Mouse (Mus musculus) left cerebral cortex, adult 6 months (tissue): ENCODE data around the gene Eif5a2. TPM values are rescaled to one million over a fixed set of nuclear protein-coding genes. Genes with fewer than 3 reads are reported as not detected.

ENCODE experiments used
- long read RNA-seq, 2 experiments: library from polyadenylated mRNA; unstranded; transcript quantifications; one replicate each; pipeline ENCODE4 v2.0.0; 2019 to 2020
- polyA plus RNA-seq: library from polyadenylated mRNA; unstranded; fragments of <200 nt; fragmentation: Nextera tagmentation; gene quantifications from 2 replicates; pipeline ENCODE4 v1.2.3, GENCODE M21; 2021

Eif5a2 gene
- 16.8 and 19.6 TPM in 2 replicates for polyA plus RNA-seq
- long read RNA-seq, experiment 1, full-length matches to known transcripts: 133 of 174 reads
- long read RNA-seq, experiment 1, partial matches to known transcripts: 3 of 174 reads
- long read RNA-seq, experiment 1, other reads (novel, unspliced or antisense): 38 of 174 reads
- long read RNA-seq, experiment 2, full-length matches to known transcripts: 8 of 18 reads
- long read RNA-seq, experiment 2, partial matches to known transcripts: 1 of 18 reads
- long read RNA-seq, experiment 2, other reads (novel, unspliced or antisense): 9 of 18 reads

DNA sequence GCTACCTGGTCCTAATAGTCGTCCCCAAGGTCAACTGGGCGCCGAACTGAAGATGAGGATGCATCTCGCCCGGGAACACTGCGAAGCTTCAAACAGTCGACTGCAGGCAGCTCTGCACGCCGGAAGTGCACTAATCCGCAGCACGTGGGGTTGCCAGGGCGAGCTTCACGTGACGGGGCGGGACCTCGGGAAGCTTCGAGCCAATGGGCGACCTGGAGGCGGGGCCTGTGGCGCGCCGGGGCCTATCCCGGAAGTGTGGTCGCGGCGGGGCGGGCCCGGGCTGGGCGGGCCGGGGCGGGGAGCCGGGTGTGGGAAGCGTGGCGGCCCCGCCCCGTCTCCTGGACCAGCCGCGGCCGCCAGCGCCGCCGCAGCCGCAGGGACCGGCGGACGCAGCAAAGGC lies at the start of gene Eif5a2:
Eif5a2 (plus strand) TSS at position 283 of the 400 bp plus-strand sequence.

DNA sequence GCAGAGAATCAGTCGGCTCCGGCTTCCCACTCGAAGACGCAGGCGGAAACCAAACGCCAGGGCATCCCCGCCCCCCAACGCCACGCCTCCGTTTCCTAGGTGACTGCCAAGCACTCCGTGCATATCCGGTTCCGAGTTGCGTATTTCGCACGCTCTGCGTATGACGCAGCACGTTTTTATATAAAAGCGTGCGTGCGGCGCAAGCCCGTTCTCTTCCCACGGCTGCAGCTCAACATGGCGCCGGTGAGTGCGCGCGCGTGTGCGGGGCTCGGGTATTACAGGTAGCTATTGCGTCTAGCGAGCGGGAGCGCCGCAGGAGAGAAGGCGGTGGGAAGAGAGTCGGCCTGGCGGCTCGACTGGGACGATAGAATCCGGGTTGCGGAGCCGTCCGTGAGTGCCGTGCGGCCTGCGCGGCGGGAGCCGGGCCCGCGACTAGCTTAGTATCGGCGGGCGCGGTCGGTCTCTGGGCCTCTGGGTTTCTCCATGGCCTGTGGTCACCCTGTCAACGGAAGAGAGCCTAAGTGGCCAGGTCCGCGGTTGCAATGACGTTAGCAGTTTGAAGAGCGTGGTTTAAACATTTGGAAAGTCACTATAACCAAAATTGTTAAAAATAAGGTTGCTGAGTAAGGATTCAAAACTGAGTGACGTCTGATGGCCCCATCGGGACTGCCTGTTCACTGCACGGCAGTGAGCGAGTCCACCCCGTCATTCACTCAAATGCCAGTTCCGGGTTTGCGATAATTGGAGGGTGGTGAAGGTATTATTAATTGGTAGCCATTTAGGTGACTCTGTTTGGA lies 24.4 kb downstream of the Eif5a2 start, which contains the start of gene Rpl22l1:
Rpl22l1 (plus strand) TSS at position 136 of the 797 bp plus-strand sequence.

Other genes starting within 250 kb of the Eif5a2 start
- gene Slc2a2, start 83.4 kb upstream of the Eif5a2 start, polyA plus RNA-seq: not detected in 2 replicates
- gene Rpl22l1, start 24.2 kb downstream of the Eif5a2 start, polyA plus RNA-seq: 1,100 and 1,126 TPM in 2 replicates
- gene Gm1527, start 111.3 kb downstream of the Eif5a2 start, polyA plus RNA-seq: not detected in 2 replicates